Mouse (Mus musculus): ENCODE data around the gene Tmem33. TPM values are rescaled to one million over a fixed set of nuclear protein-coding genes. Genes with fewer than 3 reads are reported as not detected.

Tmem33 gene
- polyA plus RNA-seq, 1 experiment: 58.1 TPM

GRCm38 (mm10) chr5:67324032-67324431 lies 63.7 kb downstream of the Tmem33 start:
- Histone ChIP-seq H3K27me3 (ENCODE audit: control insufficient read depth, insufficient read depth, low read length) (no peaks in the 10 kb centered on the region), H3K4me1 (ENCODE audit: control insufficient read depth, insufficient read depth, low read length) (no peaks in the 10 kb centered on the region), H3K4me3 (ENCODE audit: control insufficient read depth, low read depth, low read length) (no peak overlapping the region), H3K36me3 (ENCODE audit: control insufficient read depth, insufficient read depth, low read length) (no peaks in the 10 kb centered on the region; the same call in 1 of the 2 replicates), H3K27ac (ENCODE audit: control insufficient read depth, insufficient read depth, low read depth, low read length) (no peak overlapping the region)
- no peak for TF ChIP-seq POLR2A (IDR thresholded peaks at IDR 0.05; ENCODE audit: control insufficient read depth, low read depth, low read length)
- TF ChIP-seq CTCF (IDR thresholded peaks at IDR 0.05; ENCODE audit: control insufficient read depth, insufficient read depth, insufficient replicate concordance, low read depth, low read length): no peak

GRCm38 (mm10) chr5:67340811-67341210 lies 80.4 kb downstream of the Tmem33 start:
- Histone ChIP-seq H3K36me3 (ENCODE audit: control insufficient read depth, insufficient read depth, low read length) (no peaks in the 10 kb centered on the region), H3K27ac (ENCODE audit: control insufficient read depth, insufficient read depth, low read depth, low read length) (no peak overlapping the region), H3K4me3 (ENCODE audit: control insufficient read depth, low read depth, low read length) (no peak overlapping the region), H3K4me1 (ENCODE audit: control insufficient read depth, insufficient read depth, low read length) (no peaks in the 10 kb centered on the region), H3K27me3 (ENCODE audit: control insufficient read depth, insufficient read depth, low read length) (no peaks in the 10 kb centered on the region)
- TF ChIP-seq CTCF (IDR thresholded peaks at IDR 0.05; ENCODE audit: control insufficient read depth, insufficient read depth, insufficient replicate concordance, low read depth, low read length) (no peak), POLR2A (IDR thresholded peaks at IDR 0.05; ENCODE audit: control insufficient read depth, low read depth, low read length) (no peak)

Other genes with a start within 250 kb of the Tmem33 start
- not detected in 2 replicates for gene Phox2b, start 161.3 kb upstream of the Tmem33 start, polyA plus RNA-seq (2012; rRNA removed)
- gene Slc30a9, start 46.4 kb downstream of the Tmem33 start, polyA plus RNA-seq (2012; rRNA removed): 18.2 and 22.9 TPM in 2 replicates
- 5.7 and 7.3 TPM in 2 replicates for gene Bend4, start 167.7 kb downstream of the Tmem33 start, polyA plus RNA-seq (2012; rRNA removed)

Data from testis, adult 2 months (tissue).